Mouse (Mus musculus) erythroblast, embryonic 14.5 days (primary cell): ENCODE results near the gene Sult5a1. TPM values are rescaled to one million over a fixed set of nuclear protein-coding genes. Genes with fewer than 3 reads are reported as not detected.

Source experiments
- H3K27me3 ChIP-seq: 2 replicates; pipeline ENCODE4 v1.6.1; 2012; ENCODE audit warnings: inconsistent platforms; ENCODE audit not compliant: control insufficient read depth
- H3K36me3 ChIP-seq: 2 replicates; pipeline ENCODE4 v1.6.1; 2012; ENCODE audit warnings: mild to moderate bottlenecking, inconsistent platforms; ENCODE audit not compliant: control insufficient read depth
- H3K4me1 ChIP-seq: 2 replicates; pipeline ENCODE4 v1.6.1; 2012; ENCODE audit warnings: inconsistent platforms; ENCODE audit not compliant: control insufficient read depth
- H3K4me3 ChIP-seq: replicated peaks from 2 replicates; pipeline ENCODE3; 2012; ENCODE audit warnings: moderate library complexity, mild to moderate bottlenecking, inconsistent platforms
- H3K9me3 ChIP-seq: 2 replicates; pipeline ENCODE4 v1.6.1; 2012; ENCODE audit warnings: low read length, inconsistent platforms, mixed read lengths; ENCODE audit not compliant: control insufficient read depth
- GATA1 ChIP-seq: IDR thresholded peaks from 2 replicates; pipeline ENCODE4 v1.6.1; 2012; ENCODE audit warnings: low read length, inconsistent platforms, mixed read lengths
- TAL1 ChIP-seq: IDR thresholded peaks from 3 replicates; pipeline ENCODE4 v1.6.1; 2012; ENCODE audit warnings: low read length, inconsistent platforms, mixed read lengths
- polyA plus RNA-seq: library from polyadenylated mRNA; stranded (reverse); fragments of >175 nt; gene quantifications from 2 replicates; pipeline ENCODE4 v1.2.3, GENCODE M21; 2012

Sult5a1 gene
- polyA plus RNA-seq, 1 experiment, result 0.08 TPM

DNA sequence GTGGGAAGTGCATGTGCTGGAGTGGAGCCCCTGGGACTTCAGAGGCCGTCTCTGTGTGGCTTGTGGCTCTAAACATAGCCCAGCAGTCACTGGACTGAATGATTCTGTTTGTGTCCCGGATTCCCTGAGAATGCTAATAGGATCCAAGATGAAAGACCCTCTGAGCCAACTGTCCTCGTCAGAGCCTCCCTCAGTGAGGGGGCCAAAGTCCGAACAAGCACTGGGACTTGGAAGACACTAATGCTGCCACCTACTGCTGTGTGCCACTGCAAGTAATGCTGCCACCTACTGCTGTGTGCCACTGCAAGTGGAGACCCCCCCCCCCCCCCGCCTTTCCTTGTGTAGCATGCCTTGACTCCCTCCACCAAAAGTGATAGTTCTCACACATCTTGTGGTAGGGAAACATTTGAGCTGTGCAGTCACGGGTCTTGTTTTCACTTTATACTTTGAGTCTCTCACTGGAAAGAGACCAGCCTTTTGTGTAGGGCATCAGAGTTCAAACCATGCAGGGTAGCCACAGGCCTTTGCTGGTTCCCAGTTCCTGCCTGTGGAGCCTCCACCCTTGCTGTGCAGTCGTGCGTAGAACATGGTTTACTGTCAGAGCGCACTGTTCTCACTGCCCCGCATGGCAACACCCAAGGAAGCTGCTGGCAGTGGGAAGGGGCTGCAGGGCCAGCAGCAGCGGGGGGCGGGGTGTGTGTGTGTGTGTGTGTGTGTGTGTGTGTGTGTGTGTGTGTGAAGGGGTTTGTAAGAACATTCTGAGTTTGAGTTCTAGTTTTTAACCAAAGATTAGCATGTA lies 60.1 kb downstream of the Sult5a1 start:
- H3K9me3 ChIP-seq, result no peaks in the 10 kb centered on the region
- peaks cover 51% of the 10 kb centered on the region for H3K36me3 ChIP-seq
- H3K4me1 ChIP-seq, result peaks cover 13% of the 10 kb centered on the region

DNA sequence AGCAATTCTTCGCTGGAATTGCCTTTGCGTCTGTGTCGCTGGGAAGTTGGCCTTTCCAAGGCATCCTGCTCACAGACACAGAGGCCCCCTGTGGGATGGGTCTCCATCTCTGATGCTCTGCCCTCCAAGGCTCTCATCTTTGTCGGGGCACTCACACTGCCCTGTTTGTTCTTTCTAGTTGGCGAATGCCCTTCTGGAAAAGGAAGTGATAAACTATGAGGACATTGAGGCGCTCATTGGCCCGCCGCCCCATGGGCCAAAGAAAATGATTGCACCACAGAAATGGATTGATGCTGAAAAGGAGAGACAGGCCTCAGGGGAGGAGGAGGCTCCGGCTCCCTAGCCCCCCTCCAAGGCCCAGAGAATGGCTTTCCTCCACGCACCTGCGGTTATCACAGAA lies 60.9 kb downstream of the Sult5a1 start:
- Histone ChIP-seq H3K4me1 (peaks cover 11% of the 10 kb centered on the region), H3K9me3 (no peaks in the 10 kb centered on the region), H3K27me3 (no peaks in the 10 kb centered on the region), H3K36me3 (peaks cover 51% of the 10 kb centered on the region), H3K4me3 (no peak overlapping the region)
- TF ChIP-seq GATA1, result no peak
- TF ChIP-seq TAL1, result no peak

More for the DNA sequence above, 60.1 kb downstream of the Sult5a1 start:
- Histone ChIP-seq H3K27me3 (no peaks in the 10 kb centered on the region), H3K4me3 (no peak overlapping the region)
- no peak for TF ChIP-seq TAL1
- TF ChIP-seq GATA1, result no peak

Other genes with a start within 250 kb of the Sult5a1 start
- 6.3 and 8.2 TPM in 2 replicates for gene Ankrd11, start 116.0 kb downstream of the Sult5a1 start, polyA plus RNA-seq
- 5.5 and 6.3 TPM in 2 replicates for gene Spg7, start 95.4 kb downstream of the Sult5a1 start, polyA plus RNA-seq
- gene Rpl13, start 56.0 kb downstream of the Sult5a1 start, polyA plus RNA-seq, result 428 and 471 TPM in 2 replicates
- gene Cpne7, start 40.9 kb downstream of the Sult5a1 start, polyA plus RNA-seq, result 0.07 and 0.08 TPM in 2 replicates
- gene Dpep1, start 27.9 kb upstream of the Sult5a1 start, polyA plus RNA-seq, result not detected in 2 replicates
- gene Chmp1a, start 54.4 kb upstream of the Sult5a1 start, polyA plus RNA-seq, result 2.7 and 3.1 TPM in 2 replicates
- gene Spata33, start 54.5 kb upstream of the Sult5a1 start, polyA plus RNA-seq, result 0.17 TPM in 1 of 2 replicates, not detected in the other
- gene Cdk10, start 66.5 kb upstream of the Sult5a1 start, polyA plus RNA-seq, result 1.8 and 2.3 TPM in 2 replicates
- gene Spata2l, start 77.9 kb upstream of the Sult5a1 start, polyA plus RNA-seq, result 0.03 and 0.07 TPM in 2 replicates
- 0.78 and 0.85 TPM in 2 replicates for gene Zfp276, start 95.9 kb upstream of the Sult5a1 start, polyA plus RNA-seq
- 2.0 and 2.4 TPM in 2 replicates for gene Vps9d1, start 96.0 kb upstream of the Sult5a1 start, polyA plus RNA-seq
- gene Fanca, start 160.3 kb upstream of the Sult5a1 start, polyA plus RNA-seq, result 9.7 and 10.0 TPM in 2 replicates
- 0.05 and 0.18 TPM in 2 replicates for gene Spire2, start 174.4 kb upstream of the Sult5a1 start, polyA plus RNA-seq
- 3.5 and 3.7 TPM in 2 replicates for gene Tcf25, start 215.4 kb upstream of the Sult5a1 start, polyA plus RNA-seq
- 0.01 TPM in 1 of 2 replicates, not detected in the other for gene Mc1r, start 248.8 kb upstream of the Sult5a1 start, polyA plus RNA-seq